Mouse (Mus musculus): ENCODE measurements around the gene Ppp2r5d.

- TF ChIP-seq CTCF (IDR thresholded peaks at IDR 0.05; ENCODE audit: borderline replicate concordance, control insufficient read depth, extremely low read depth, insufficient read depth, low read length, poor library complexity) (no peak), POLR2A (IDR thresholded peaks at IDR 0.05; ENCODE audit: control insufficient read depth, extremely low read depth, insufficient read depth, low read length, poor library complexity) (no peak)
These were observed 24.0 kb upstream of the Ppp2r5d start, which contains the start of gene Gnmt for GRCm38 (mm10) chr17:46728904-46729318.

Data from thymus, adult 2 months (tissue).